Comparison of ENCODE assay signal across 26 mouse cellular contexts in the genomic region with DNA sequence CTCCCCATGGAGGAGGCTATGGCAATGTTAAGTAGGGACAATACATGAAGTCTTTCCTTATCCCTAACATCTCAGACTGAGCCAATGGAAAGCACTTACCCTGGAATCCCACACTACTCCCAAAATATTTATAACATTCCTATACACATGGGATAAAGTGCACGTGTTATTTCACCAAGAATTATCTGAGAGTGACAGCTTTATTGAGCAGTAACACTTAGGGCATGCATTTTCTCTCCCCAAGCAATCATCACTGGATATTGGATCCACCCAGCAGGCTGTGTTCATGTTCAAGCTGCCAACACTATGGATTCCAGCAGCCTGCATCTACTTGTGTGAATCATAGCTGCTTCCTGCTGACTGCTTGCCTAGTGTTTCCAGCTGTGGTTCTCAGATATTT.
DNase-seq lines count a peak whose midpoint lies in the region; ATAC-seq and TF ChIP-seq lines count a peak whose summit lies in the region.
"Had no signal": no experiment of that assay in that cellular context is flagged by ENCODE, and none has a peak within 500 bp of the region (broad histone marks: within the 10 kb centered on the region; RNA-seq: fewer than 3 reads in every experiment).

No protein-coding gene starts in this region.

- H3K27ac ChIP-seq in kidney, postnatal 0 days = no peak overlapping the region
- H3K27ac ChIP-seq in limb, embryonic 14.5 days (replicated peaks; ENCODE audit: low read depth, low read length) = no peak overlapping the region
- no peak overlapping the region for H3K27ac ChIP-seq in hindbrain, embryonic 10.5 days
- H3K27ac ChIP-seq: heart, embryonic 13.5 days; hindbrain, postnatal 0 days; liver, embryonic 15.5 days; lung, embryonic 15.5 days; neural tube, embryonic 12.5 days had no signal

- 16% methylated on average over 1 of the region's 1 CpGs for WGBS in kidney, postnatal 0 days
- 32% methylated on average over 1 of the region's 1 CpGs for WGBS in limb, embryonic 14.5 days
- WGBS in hindbrain, embryonic 10.5 days = 78% methylated on average over 1 of the region's 1 CpGs

- no peak overlapping the region for H3K9ac ChIP-seq in kidney, postnatal 0 days (ENCODE audit: low read depth, low read length)
- no peak overlapping the region for H3K9ac ChIP-seq in limb, embryonic 14.5 days (ENCODE audit: low read depth, low read length, severe bottlenecking)
- H3K9ac ChIP-seq: heart, embryonic 13.5 days; liver, embryonic 15.5 days; lung, embryonic 15.5 days; neural tube, embryonic 12.5 days had no signal

- H3K4me2 ChIP-seq in kidney, postnatal 0 days (ENCODE audit: low read length) = no peak overlapping the region
- no peak overlapping the region for H3K4me2 ChIP-seq in limb, embryonic 14.5 days (replicated peaks; ENCODE audit: low read depth, low read length, severe bottlenecking)
- H3K4me2 ChIP-seq: heart, embryonic 13.5 days; liver, embryonic 15.5 days; lung, embryonic 15.5 days; neural tube, embryonic 12.5 days had no signal

- no peak for TF ChIP-seq POLR2A in limb, embryonic 14.5 days (IDR thresholded peaks at IDR 0.05; ENCODE audit: borderline replicate concordance, extremely low read depth, insufficient read depth, insufficient read length)

- TF ChIP-seq CTCF in kidney, postnatal 0 days (IDR thresholded peaks at IDR 0.05; ENCODE audit: low read depth) = no peak

- H3K36me3 ChIP-seq in kidney, postnatal 0 days (ENCODE audit: insufficient read depth, low read length) = no peaks in the 10 kb centered on the region
- H3K36me3 ChIP-seq in limb, embryonic 14.5 days (ENCODE audit: control insufficient read depth, insufficient read depth, low read length) = no peaks in the 10 kb centered on the region
- no peaks in the 10 kb centered on the region for H3K36me3 ChIP-seq in hindbrain, embryonic 10.5 days
- H3K36me3 ChIP-seq: G1E; heart, embryonic 13.5 days; liver, embryonic 15.5 days; lung, embryonic 15.5 days; neural tube, embryonic 12.5 days had no signal

- no peak overlapping the region for H3K4me3 ChIP-seq in kidney, postnatal 0 days (replicated peaks; ENCODE audit: low read depth, low read length)
- H3K4me3 ChIP-seq in limb, embryonic 14.5 days (replicated peaks; ENCODE audit: low read length) = no peak overlapping the region
- H3K4me3 ChIP-seq in hindbrain, embryonic 10.5 days = no peak overlapping the region
- H3K4me3 ChIP-seq: heart, embryonic 13.5 days; liver, embryonic 15.5 days; lung, embryonic 15.5 days; megakaryocyte, embryonic 14.5 days; neural tube, embryonic 12.5 days had no signal

- H3K27me3 ChIP-seq in kidney, postnatal 0 days (ENCODE audit: insufficient read depth, low read length) = no peaks in the 10 kb centered on the region
- no peaks in the 10 kb centered on the region for H3K27me3 ChIP-seq in limb, embryonic 14.5 days (ENCODE audit: control insufficient read depth, insufficient read depth, low read length)
- H3K27me3 ChIP-seq in hindbrain, embryonic 10.5 days (ENCODE audit: insufficient read depth, poor library complexity, severe bottlenecking) = no peaks in the 10 kb centered on the region
- H3K27me3 ChIP-seq: CH12.LX; heart, embryonic 13.5 days; liver, embryonic 15.5 days; lung, embryonic 15.5 days; megakaryocyte, embryonic 14.5 days; neural tube, embryonic 12.5 days; Patski had no signal

- peak; percentile 2 to 4 for DNase-seq in heart, postnatal 14 days
- DNase-seq in heart, adult 11 months = no peak
- DNase-seq in kidney, postnatal 0 days (ENCODE audit: low spot score) = peak; percentile 82
- DNase-seq in kidney, postnatal 36 days = no peak
- peak; percentile 4 for DNase-seq in brain, adult 2 months (ENCODE audit: low read depth, low spot score)
- peak; percentile 9 for DNase-seq in limb, embryonic 14.5 days (ENCODE audit: low spot score)
- DNase-seq in hindbrain, embryonic 10.5 days (ENCODE audit: low spot score) = no peak
- DNase-seq: adrenal gland, postnatal 36 days; B cell, adult 2 months; cerebellum, adult 11 months; cerebellum, postnatal 10 days; kidney, adult 18-20 months; layer of hippocampus, postnatal 36 days; liver; lung, postnatal 36 days; midbrain, embryonic 14.5 days; thymus, postnatal 36 days had no signal

- intact Hi-C loops in heart, postnatal 14 days (cut with DNase I) = no loop called here

- H3K9me3 ChIP-seq in kidney, postnatal 0 days (replicated peaks; ENCODE audit: low read length) = no peaks in the 10 kb centered on the region
- no peaks in the 10 kb centered on the region for H3K9me3 ChIP-seq in limb, embryonic 14.5 days (ENCODE audit: control insufficient read depth, low read length)
- no peaks in the 10 kb centered on the region for H3K9me3 ChIP-seq in hindbrain, embryonic 10.5 days
- H3K9me3 ChIP-seq: lung, embryonic 15.5 days; neural tube, embryonic 12.5 days had no signal

- no peak; the same call in 1 of the 2 replicates for ATAC-seq in kidney, postnatal 0 days (replicated peaks; ENCODE audit: low FRiP score, low read depth)
- ATAC-seq in limb, embryonic 14.5 days (ENCODE audit: low FRiP score, low read depth) = peak; percentile 79
- ATAC-seq: hindbrain, postnatal 0 days; Patski had no signal

- H3K4me1 ChIP-seq in kidney, postnatal 0 days (replicated peaks; ENCODE audit: insufficient read depth, low read length) = no peaks in the 10 kb centered on the region
- H3K4me1 ChIP-seq in limb, embryonic 14.5 days (ENCODE audit: control insufficient read depth, insufficient read depth, low read length) = no peaks in the 10 kb centered on the region
- H3K4me1 ChIP-seq in hindbrain, embryonic 10.5 days (replicated peaks) = no peaks in the 10 kb centered on the region
- H3K4me1 ChIP-seq: heart, embryonic 13.5 days; liver, embryonic 15.5 days; lung, embryonic 15.5 days; megakaryocyte, embryonic 14.5 days; neural tube, embryonic 12.5 days had no signal

Comparison
In these comparisons a context has a peak if more than half of its experiments do, and no peak if none do; other contexts are left out.
1. DNase-seq: peak in heart, postnatal 14 days (2 of 2), kidney, postnatal 0 days (single experiment), brain, adult 2 months (single experiment) and limb, embryonic 14.5 days (single experiment); none in heart, adult 11 months (single experiment), kidney, postnatal 36 days (0 of 2) and hindbrain, embryonic 10.5 days (single experiment).